Mouse (Mus musculus) liver, adult 2 months (tissue): Measurements from ENCODE around the gene Gm20388. TPM values are rescaled to one million over a fixed set of nuclear protein-coding genes. Genes with fewer than 3 reads are reported as not detected.

Experiments used
- DNase-seq: peaks from one replicate; pipeline ENCODE4 v3.0.0-alpha.2; 2011; ENCODE audit warnings: low read depth, low spot score; ENCODE audit errors: extremely low read depth
- H3K27ac ChIP-seq: fragments of 200-500 bp; replicated peaks from 2 replicates; pipeline ENCODE4 v1.5.1; 2012; ENCODE audit warnings: low read depth, mild to moderate bottlenecking, control low read depth, inconsistent platforms, low read length; ENCODE audit not compliant: insufficient read depth
- H3K27me3 ChIP-seq: fragments of 200-500 bp; 2 replicates; pipeline ENCODE4 v1.6.1; 2012; ENCODE audit warnings: mild to moderate bottlenecking, moderate library complexity, low read length, inconsistent platforms; ENCODE audit not compliant: control insufficient read depth, insufficient read depth
- H3K36me3 ChIP-seq: fragments of 200-500 bp; 2 replicates; pipeline ENCODE4 v1.6.1; 2012; ENCODE audit warnings: low read length, inconsistent platforms; ENCODE audit not compliant: control insufficient read depth, insufficient read depth
- H3K4me1 ChIP-seq: fragments of 200-500 bp; 2 replicates; pipeline ENCODE4 v1.6.1; 2011; ENCODE audit warnings: low read length; ENCODE audit not compliant: control insufficient read depth, insufficient read depth
- H3K4me3 ChIP-seq: fragments of 200-500 bp; 2 replicates; pipeline ENCODE4 v1.5.1; 2011; ENCODE audit warnings: low read depth, mild to moderate bottlenecking, control low read depth, low read length, moderate library complexity; ENCODE audit not compliant: insufficient read depth
- H3K79me2 ChIP-seq: fragments of 200-500 bp; 2 replicates; pipeline ENCODE4 v1.6.1; 2012; ENCODE audit warnings: inconsistent platforms, mild to moderate bottlenecking, low read length, moderate library complexity; ENCODE audit not compliant: control insufficient read depth, insufficient read depth
- H3K9ac ChIP-seq: fragments of 200-500 bp; 2 replicates; pipeline ENCODE4 v1.6.1; 2012; ENCODE audit warnings: low read depth, mild to moderate bottlenecking, control low read depth, inconsistent platforms, low read length
- CTCF ChIP-seq: fragments of 200-500 bp; IDR thresholded peaks from 2 replicates; pipeline ENCODE4 v1.5.1; 2011; ENCODE audit warnings: low read depth, low read length, control low read depth
- POLR2A ChIP-seq: fragments of 200-500 bp; IDR thresholded peaks from 2 replicates; pipeline ENCODE4 v1.6.1; 2011; ENCODE audit warnings: low read length, control low read depth; ENCODE audit not compliant: insufficient read depth; ENCODE audit errors: extremely low read depth
- WGBS: fragments of 180-500 bp; shearing (Covaris S2); methylation state at CpG from one replicate; pipeline ENCODE4 v1.1.7; 2018; 5-methylcytosine and 5-hydroxymethylcytosine counted together
- polyA plus RNA-seq: library from polyadenylated mRNA; depleted of rRNA; stranded (reverse); fragments of >200 nt; gene quantifications from 2 replicates; pipeline ENCODE4 v1.2.3, GENCODE M21; 2012
- total RNA-seq: library from RNA; depleted of rRNA; stranded (reverse); fragments of >200 nt; gene quantifications from 2 replicates; pipeline ENCODE4 v1.2.3, GENCODE M21; 2014

The Gm20388 gene
- total and polyA plus RNA-seq, 2 experiments, result 6.4 to 19.9 TPM

DNA sequence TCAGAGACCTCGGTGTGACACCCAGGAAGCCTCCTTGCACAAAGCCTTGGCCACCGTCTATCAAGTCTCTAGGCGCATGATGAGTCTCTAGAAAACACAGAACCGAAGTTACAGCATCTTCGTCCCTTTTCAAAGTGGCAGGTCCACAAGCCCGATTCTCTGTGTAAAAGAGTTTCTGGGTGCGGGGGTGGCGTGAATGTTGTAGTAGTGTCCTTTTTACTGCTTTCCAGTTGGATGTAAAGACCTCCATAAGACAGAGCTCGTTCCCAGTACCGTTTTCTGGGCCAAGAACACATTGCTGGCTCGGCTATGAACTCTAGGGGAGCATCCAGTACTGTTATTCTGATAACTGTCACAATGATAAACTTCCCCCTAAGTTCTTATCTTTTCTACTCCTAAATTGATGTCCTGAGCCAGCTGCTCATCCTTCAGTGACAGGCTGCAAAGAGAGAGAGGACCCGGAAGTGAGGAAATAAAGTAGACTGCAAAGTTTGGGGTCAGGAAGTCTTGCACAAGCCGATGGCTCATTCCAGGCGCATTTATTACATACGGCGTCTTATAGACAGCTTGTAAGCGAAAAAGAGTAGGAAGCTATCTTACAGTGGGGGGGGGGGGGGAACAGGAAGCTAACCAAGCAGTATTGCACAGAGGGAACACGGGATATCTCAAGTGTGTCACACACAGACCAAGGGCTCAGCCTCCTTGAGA is 1614.6 kb downstream of the Gm20388 start:
- no peak overlapping the region for H3K27ac ChIP-seq
- 0 out of 2 replicates have a peak, but pooled peaks cover 3% of the 10 kb centered on the region for H3K27me3 ChIP-seq
- DNase-seq, result no peak
- no peaks in the 10 kb centered on the region for H3K36me3 ChIP-seq
- TF ChIP-seq CTCF (no peak), POLR2A (no peak)
- no peak overlapping the region for H3K9ac ChIP-seq
- no peak overlapping the region for H3K4me3 ChIP-seq
- no peaks in the 10 kb centered on the region for H3K4me1 ChIP-seq
- 62% methylated on average over 18 of the region's 18 CpGs for WGBS
- H3K79me2 ChIP-seq, result no peaks in the 10 kb centered on the region

GRCm38 (mm10) chr8:121526811-121527550 is 1616.3 kb downstream of the Gm20388 start:
- no peaks in the 10 kb centered on the region for H3K79me2 ChIP-seq
- DNase-seq, result no peak
- H3K4me3 ChIP-seq, result no peak overlapping the region
- WGBS, result 74% methylated on average over 6 of the region's 6 CpGs
- 0 out of 2 replicates have a peak, but pooled peaks cover 3% of the 10 kb centered on the region for H3K27me3 ChIP-seq
- no peak overlapping the region for H3K9ac ChIP-seq
- no peaks in the 10 kb centered on the region for H3K4me1 ChIP-seq
- H3K36me3 ChIP-seq, result no peaks in the 10 kb centered on the region
- no peak for TF ChIP-seq CTCF
- TF ChIP-seq POLR2A, result no peak
- H3K27ac ChIP-seq, result no peak overlapping the region

GRCm38 (mm10) chr8:121527751-121528150 is 1617.1 kb downstream of the Gm20388 start:
- H3K79me2 ChIP-seq, result no peaks in the 10 kb centered on the region
- TF ChIP-seq CTCF (no peak), POLR2A (no peak)
- 0 out of 2 replicates have a peak, but pooled peaks cover 3% of the 10 kb centered on the region for H3K27me3 ChIP-seq
- DNase-seq, result no peak
- no peak overlapping the region for H3K9ac ChIP-seq
- 76% methylated on average over 9 of the region's 9 CpGs for WGBS
- no peaks in the 10 kb centered on the region for H3K36me3 ChIP-seq
- no peak overlapping the region for H3K4me3 ChIP-seq
- H3K4me1 ChIP-seq, result no peaks in the 10 kb centered on the region
- no peak overlapping the region for H3K27ac ChIP-seq

- no peak overlapping the region for H3K9ac ChIP-seq
- TF ChIP-seq CTCF (no peak), POLR2A (no peak)
- H3K27ac ChIP-seq, result no peak overlapping the region
- WGBS, result 83% methylated on average over 15 of the region's 15 CpGs
- no peaks in the 10 kb centered on the region for H3K79me2 ChIP-seq
- DNase-seq, result no peak
- H3K4me3 ChIP-seq, result no peak overlapping the region
- H3K36me3 ChIP-seq, result no peaks in the 10 kb centered on the region
- H3K4me1 ChIP-seq, result no peaks in the 10 kb centered on the region
- H3K27me3 ChIP-seq, result 0 out of 2 replicates have a peak, but pooled peaks cover 3% of the 10 kb centered on the region
These were observed 1618.1 kb downstream of the Gm20388 start for GRCm38 (mm10) chr8:121528790-121529189.

GRCm38 (mm10) chr8:121530639-121531038 is 1620.0 kb downstream of the Gm20388 start:
- Histone ChIP-seq H3K9ac (no peak overlapping the region), H3K79me2 (no peaks in the 10 kb centered on the region), H3K4me3 (no peak overlapping the region), H3K4me1 (no peaks in the 10 kb centered on the region), H3K27me3 (0 out of 2 replicates have a peak, but pooled peaks cover 3% of the 10 kb centered on the region), H3K27ac (no peak overlapping the region), H3K36me3 (no peaks in the 10 kb centered on the region)
- no peak for DNase-seq
- 67% methylated on average over 10 of the region's 10 CpGs for WGBS
- no peak for TF ChIP-seq CTCF
- no peak for TF ChIP-seq POLR2A
